Mouse (Mus musculus): ENCODE results near the gene Fam78b. TPM values are rescaled to one million over a fixed set of nuclear protein-coding genes. Genes with fewer than 3 reads are reported as not detected.

The Fam78b gene
- polyA plus RNA-seq, 1 experiment from 2014 or later = 1.7 TPM

- H3K4me3 ChIP-seq (ENCODE audit: inconsistent target) = no peak overlapping the region
- H3K27ac ChIP-seq = no peak overlapping the region
- 63% methylated on average over 9 of the region's 9 CpGs for WGBS (ENCODE audit: missing documents)
- H3K79me2 ChIP-seq (ENCODE audit: inconsistent target) = no peaks in the 10 kb centered on the region
- no peaks in the 10 kb centered on the region for H3K36me3 ChIP-seq (ENCODE audit: inconsistent target)
These were observed 58.5 kb downstream of the Fam78b start for GRCm38 (mm10) chr1:167059550-167060285.

GRCm38 (mm10) chr1:167063971-167064370 lies 62.8 kb downstream of the Fam78b start:
- Histone ChIP-seq H3K4me3 (ENCODE audit: inconsistent target) (no peak overlapping the region), H3K27ac (no peak overlapping the region), H3K79me2 (ENCODE audit: inconsistent target) (no peaks in the 10 kb centered on the region), H3K36me3 (ENCODE audit: inconsistent target) (no peaks in the 10 kb centered on the region)
- 39% methylated on average over 4 of the region's 4 CpGs for WGBS (ENCODE audit: missing documents)

GRCm38 (mm10) chr1:167065541-167065940 lies 64.3 kb downstream of the Fam78b start:
- WGBS (ENCODE audit: missing documents) = 79% methylated on average over 4 of the region's 4 CpGs
- Histone ChIP-seq H3K27ac (no peak overlapping the region), H3K36me3 (ENCODE audit: inconsistent target) (no peaks in the 10 kb centered on the region), H3K79me2 (ENCODE audit: inconsistent target) (no peaks in the 10 kb centered on the region), H3K4me3 (ENCODE audit: inconsistent target) (no peak overlapping the region)

GRCm38 (mm10) chr1:167065986-167066385 lies 64.8 kb downstream of the Fam78b start:
- Histone ChIP-seq H3K79me2 (ENCODE audit: inconsistent target) (no peaks in the 10 kb centered on the region), H3K27ac (no peak overlapping the region), H3K4me3 (ENCODE audit: inconsistent target) (no peak overlapping the region), H3K36me3 (ENCODE audit: inconsistent target) (no peaks in the 10 kb centered on the region)
- WGBS (ENCODE audit: missing documents) = 79% methylated on average over 10 of the region's 10 CpGs

GRCm38 (mm10) chr1:167066933-167067341 lies 65.7 kb downstream of the Fam78b start:
- no peak overlapping the region for H3K27ac ChIP-seq
- 85% methylated on average over 9 of the region's 9 CpGs for WGBS (ENCODE audit: missing documents)
- H3K79me2 ChIP-seq (ENCODE audit: inconsistent target) = no peaks in the 10 kb centered on the region
- H3K36me3 ChIP-seq (ENCODE audit: inconsistent target) = no peaks in the 10 kb centered on the region
- no peak overlapping the region for H3K4me3 ChIP-seq (ENCODE audit: inconsistent target)

- WGBS (ENCODE audit: missing documents) = 73% methylated on average over 9 of the region's 9 CpGs
- Histone ChIP-seq H3K4me3 (ENCODE audit: inconsistent target) (no peak overlapping the region), H3K36me3 (ENCODE audit: inconsistent target) (no peaks in the 10 kb centered on the region), H3K79me2 (ENCODE audit: inconsistent target) (no peaks in the 10 kb centered on the region), H3K27ac (no peak overlapping the region)
These were observed 68.5 kb downstream of the Fam78b start for GRCm38 (mm10) chr1:167069741-167070140.

- H3K4me3 ChIP-seq (ENCODE audit: inconsistent target) = no peak overlapping the region
- no peak overlapping the region for H3K27ac ChIP-seq
- 23% methylated on average over 5 of the region's 6 CpGs for WGBS (ENCODE audit: missing documents)
- no peaks in the 10 kb centered on the region for H3K79me2 ChIP-seq (ENCODE audit: inconsistent target)
- H3K36me3 ChIP-seq (ENCODE audit: inconsistent target) = no peaks in the 10 kb centered on the region
These were observed 69.1 kb downstream of the Fam78b start for GRCm38 (mm10) chr1:167070306-167070705.

GRCm38 (mm10) chr1:167075726-167076125 lies 74.5 kb downstream of the Fam78b start:
- WGBS (ENCODE audit: missing documents) = 86% methylated on average over 8 of the region's 8 CpGs
- Histone ChIP-seq H3K79me2 (ENCODE audit: inconsistent target) (no peaks in the 10 kb centered on the region), H3K4me3 (ENCODE audit: inconsistent target) (no peak overlapping the region), H3K36me3 (ENCODE audit: inconsistent target) (no peaks in the 10 kb centered on the region), H3K27ac (no peak overlapping the region)

GRCm38 (mm10) chr1:167079476-167079875 lies 78.3 kb downstream of the Fam78b start:
- 34% methylated on average over 5 of the region's 5 CpGs for WGBS (ENCODE audit: missing documents)
- H3K36me3 ChIP-seq (ENCODE audit: inconsistent target) = no peaks in the 10 kb centered on the region

GRCm38 (mm10) chr1:167081946-167082345 lies 80.7 kb downstream of the Fam78b start:
- H3K36me3 ChIP-seq (ENCODE audit: inconsistent target) = no peaks in the 10 kb centered on the region
- H3K79me2 ChIP-seq (ENCODE audit: inconsistent target) = no peaks in the 10 kb centered on the region
- no peak overlapping the region for H3K27ac ChIP-seq
- no peak overlapping the region for H3K4me3 ChIP-seq (ENCODE audit: inconsistent target)
- 82% methylated on average over 3 of the region's 3 CpGs for WGBS (ENCODE audit: missing documents)

More at GRCm38 (mm10) chr1:167079476-167079875, 78.3 kb downstream of the Fam78b start:
- no peak overlapping the region for H3K27ac ChIP-seq
- H3K4me3 ChIP-seq (ENCODE audit: inconsistent target) = no peak overlapping the region
- no peaks in the 10 kb centered on the region for H3K79me2 ChIP-seq (ENCODE audit: inconsistent target)

- Histone ChIP-seq H3K36me3 (ENCODE audit: inconsistent target) (no peaks in the 10 kb centered on the region), H3K4me3 (ENCODE audit: inconsistent target) (no peak overlapping the region), H3K27ac (no peak overlapping the region), H3K79me2 (ENCODE audit: inconsistent target) (no peaks in the 10 kb centered on the region)
- WGBS (ENCODE audit: missing documents) = 57% methylated on average over 4 of the region's 4 CpGs
These were observed 81.4 kb downstream of the Fam78b start for GRCm38 (mm10) chr1:167082506-167083100.

- WGBS (ENCODE audit: missing documents) = 94% methylated on average over 2 of the region's 2 CpGs
- H3K79me2 ChIP-seq (ENCODE audit: inconsistent target) = no peaks in the 10 kb centered on the region
- no peak overlapping the region for H3K4me3 ChIP-seq (ENCODE audit: inconsistent target)
- H3K27ac ChIP-seq = no peak overlapping the region
- no peaks in the 10 kb centered on the region for H3K36me3 ChIP-seq (ENCODE audit: inconsistent target)
These were observed 82.0 kb downstream of the Fam78b start for GRCm38 (mm10) chr1:167083181-167083580.

GRCm38 (mm10) chr1:167084330-167084729 lies 83.1 kb downstream of the Fam78b start:
- H3K36me3 ChIP-seq (ENCODE audit: inconsistent target) = no peaks in the 10 kb centered on the region
- no peaks in the 10 kb centered on the region for H3K79me2 ChIP-seq (ENCODE audit: inconsistent target)
- no peak overlapping the region for H3K27ac ChIP-seq
- no peak overlapping the region for H3K4me3 ChIP-seq (ENCODE audit: inconsistent target)

GRCm38 (mm10) chr1:167085461-167085860 lies 84.2 kb downstream of the Fam78b start:
- Histone ChIP-seq H3K79me2 (ENCODE audit: inconsistent target) (no peaks in the 10 kb centered on the region), H3K27ac (no peak overlapping the region), H3K4me3 (ENCODE audit: inconsistent target) (no peak overlapping the region), H3K36me3 (ENCODE audit: inconsistent target) (no peaks in the 10 kb centered on the region)
- WGBS (ENCODE audit: missing documents) = 100% methylated on average over 4 of the region's 4 CpGs

- H3K36me3 ChIP-seq (ENCODE audit: inconsistent target) = no peaks in the 10 kb centered on the region
- no peak overlapping the region for H3K27ac ChIP-seq
- H3K79me2 ChIP-seq (ENCODE audit: inconsistent target) = no peaks in the 10 kb centered on the region
- H3K4me3 ChIP-seq (ENCODE audit: inconsistent target) = no peak overlapping the region
- 81% methylated on average over 6 of the region's 6 CpGs for WGBS (ENCODE audit: missing documents)
These were observed 89.2 kb downstream of the Fam78b start for GRCm38 (mm10) chr1:167090466-167090865.

All from macrophage (primary cell).